Mouse (Mus musculus) megakaryocyte, embryonic 14.5 days (primary cell): ENCODE results near the gene Prps2.

Source experiments
- FLI1 ChIP-seq: IDR thresholded peaks from 2 replicates; pipeline ENCODE4 v1.6.1; 2012; ENCODE audit warnings: low read length, inconsistent platforms, mixed read lengths
- GATA1 ChIP-seq: IDR thresholded peaks from 3 replicates; pipeline ENCODE4 v1.6.1; 2012; ENCODE audit warnings: mixed read lengths, low read length, inconsistent platforms, borderline replicate concordance

DNA sequence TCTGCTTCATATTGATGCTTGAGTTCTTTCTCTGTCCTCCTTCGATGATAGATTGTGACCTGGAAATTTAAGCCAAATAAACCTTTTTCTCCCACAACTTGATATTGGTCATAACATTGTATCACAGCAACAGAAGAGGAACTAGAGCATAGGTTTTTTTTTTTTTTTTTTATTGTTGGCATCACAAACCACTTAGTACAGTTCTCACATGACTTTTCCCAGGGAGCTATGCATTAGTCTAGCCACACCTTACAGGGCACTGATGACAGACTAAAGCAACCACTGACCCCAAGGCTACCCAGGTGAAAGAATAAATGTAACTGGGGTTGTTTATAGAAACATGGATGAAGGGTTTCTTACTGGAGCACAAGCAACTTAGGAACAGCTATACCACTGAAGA is 44.6 kb downstream of the Prps2 start:
- no peak for TF ChIP-seq GATA1
- TF ChIP-seq FLI1, result no peak
